8 mouse cellular contexts compared by ENCODE assay signal in genomic region chr10:77978351-77979350, GRCm38 (mm10). TPM values are rescaled to one million over a fixed set of nuclear protein-coding genes. Genes with fewer than 3 reads are reported as not detected.
DNase-seq lines count a peak whose midpoint lies in the region; ATAC-seq and TF ChIP-seq lines count a peak whose summit lies in the region.

Gene 1810043G02Rik (plus strand): TSS chr10:77978524.

- peak within 1 kb of the TSS; percentile 77 for H3K4me3 ChIP-seq in bone marrow, adult 2 months (replicated peaks; ENCODE audit: control insufficient read depth, low read depth, low read length)
- H3K4me3 ChIP-seq in embryonic facial prominence, embryonic 15.5 days (replicated peaks): peak within 1 kb of the TSS; percentile 65
- H3K4me3 ChIP-seq in limb, embryonic 14.5 days (replicated peaks; ENCODE audit: low read length): peak within 1 kb of the TSS; percentile 70
- H3K4me3 ChIP-seq in midbrain, postnatal 0 days (ENCODE audit: low read depth, low read length): peak within 1 kb of the TSS; percentile 78

- H3K4me1 ChIP-seq in bone marrow, adult 2 months (ENCODE audit: control insufficient read depth, insufficient read depth, low read length): peaks cover 3% of the 10 kb centered on the region; the same call in 1 of the 2 replicates
- H3K4me1 ChIP-seq in embryonic facial prominence, embryonic 15.5 days: peaks cover 15% of the 10 kb centered on the region
- H3K4me1 ChIP-seq in limb, embryonic 14.5 days (ENCODE audit: control insufficient read depth, insufficient read depth, low read length): peaks cover 6% of the 10 kb centered on the region
- H3K4me1 ChIP-seq in midbrain, postnatal 0 days (ENCODE audit: insufficient read depth, low read length): peaks cover 4% of the 10 kb centered on the region; the same call in 1 of the 2 replicates

- H3K4me2 ChIP-seq in embryonic facial prominence, embryonic 15.5 days (replicated peaks): peak within 1 kb of the TSS; percentile 74
- peak within 1 kb of the TSS; percentile 68 for H3K4me2 ChIP-seq in limb, embryonic 14.5 days (replicated peaks; ENCODE audit: low read depth, low read length, severe bottlenecking)
- H3K4me2 ChIP-seq in midbrain, postnatal 0 days (ENCODE audit: low read depth, low read length, poor library complexity, severe bottlenecking): peak within 1 kb of the TSS; percentile 74

- TF ChIP-seq POLR2A in bone marrow, adult 2 months (IDR thresholded peaks at IDR 0.05; ENCODE audit: borderline replicate concordance, control insufficient read depth, low read depth, low read length): 0 out of 2 replicates have a peak, but pooled peaks have one; percentile 38
- TF ChIP-seq POLR2A in limb, embryonic 14.5 days (IDR thresholded peaks at IDR 0.05; ENCODE audit: borderline replicate concordance, extremely low read depth, insufficient read depth, insufficient read length): peak; percentile 59; the same call in 1 of the 2 replicates

- peak; percentile 95 for DNase-seq in 416B (ENCODE audit: low read depth)
- peak; percentile 99 for DNase-seq in heart, adult 8-10 months (ENCODE audit: low spot score)
- peak; percentile 99 for DNase-seq in kidney, adult 9 months
- peak; percentile 97 for DNase-seq in limb, embryonic 14.5 days (ENCODE audit: low spot score)
- peak; percentile 98 for DNase-seq in midbrain, postnatal 0 days (ENCODE audit: low spot score)
- DNase-seq in spleen, postnatal 14 days (ENCODE audit: low spot score in 2 of 2): peak; percentile 99 to 100

- H3K36me3 ChIP-seq in embryonic facial prominence, embryonic 15.5 days: peaks cover 15% of the 10 kb centered on the region; the same call in 1 of the 2 replicates
- peaks cover 12% of the 10 kb centered on the region; the same call in 1 of the 2 replicates for H3K36me3 ChIP-seq in limb, embryonic 14.5 days (ENCODE audit: control insufficient read depth, insufficient read depth, low read length)
- H3K36me3 ChIP-seq in midbrain, postnatal 0 days (ENCODE audit: insufficient read depth, low read length): peaks cover 21% of the 10 kb centered on the region

- H3K9ac ChIP-seq in embryonic facial prominence, embryonic 15.5 days: peak within 1 kb of the TSS; percentile 64
- H3K9ac ChIP-seq in limb, embryonic 14.5 days (ENCODE audit: low read depth, low read length, severe bottlenecking): peak within 1 kb of the TSS; percentile 76
- H3K9ac ChIP-seq in midbrain, postnatal 0 days (replicated peaks; ENCODE audit: low read length, poor library complexity, severe bottlenecking): peak within 1 kb of the TSS; percentile 81

- no peak for TF ChIP-seq CTCF in bone marrow, adult 2 months (IDR thresholded peaks at IDR 0.05; ENCODE audit: control insufficient read depth, insufficient read depth, low read length)
- TF ChIP-seq CTCF in midbrain, postnatal 0 days (IDR thresholded peaks at IDR 0.05): no peak

- WGBS in bone marrow, adult 2 months: 2% methylated on average over 57 of the region's 57 CpGs
- under 1% methylated on average over 57 of the region's 57 CpGs for WGBS in embryonic facial prominence, embryonic 15.5 days
- 1% methylated on average over 54 of the region's 57 CpGs for WGBS in limb, embryonic 14.5 days
- WGBS in midbrain, postnatal 0 days: under 1% methylated on average over 57 of the region's 57 CpGs

- peak within 1 kb of the TSS; percentile 12; the same call in 1 of the 2 replicates for H3K27ac ChIP-seq in bone marrow, adult 2 months (ENCODE audit: control insufficient read depth, insufficient read depth, low read depth, low read length, poor library complexity)
- H3K27ac ChIP-seq in embryonic facial prominence, embryonic 15.5 days (replicated peaks): peak within 1 kb of the TSS; percentile 49; the same call in 1 of the 2 replicates
- peak within 1 kb of the TSS; percentile 39; the same call in 1 of the 2 replicates for H3K27ac ChIP-seq in limb, embryonic 14.5 days (replicated peaks; ENCODE audit: low read depth, low read length)
- H3K27ac ChIP-seq in midbrain, postnatal 0 days (ENCODE audit: low read depth, low read length): peak within 1 kb of the TSS; percentile 77

- H3K9me3 ChIP-seq in embryonic facial prominence, embryonic 15.5 days (replicated peaks): no peaks in the 10 kb centered on the region
- H3K9me3 ChIP-seq in limb, embryonic 14.5 days (ENCODE audit: control insufficient read depth, low read length): no peaks in the 10 kb centered on the region
- no peaks in the 10 kb centered on the region for H3K9me3 ChIP-seq in midbrain, postnatal 0 days (ENCODE audit: low read length)

- no peaks in the 10 kb centered on the region for H3K27me3 ChIP-seq in embryonic facial prominence, embryonic 15.5 days
- no peaks in the 10 kb centered on the region for H3K27me3 ChIP-seq in limb, embryonic 14.5 days (ENCODE audit: control insufficient read depth, insufficient read depth, low read length)
- no peaks in the 10 kb centered on the region for H3K27me3 ChIP-seq in midbrain, postnatal 0 days (ENCODE audit: insufficient read depth, low read length)

- peak; percentile 95 for ATAC-seq in embryonic facial prominence, embryonic 15.5 days (ENCODE audit: insufficient number of reproducible peaks, low FRiP score, low TSS enrichment, low read depth)
- peak; percentile 98 for ATAC-seq in limb, embryonic 14.5 days (ENCODE audit: low FRiP score, low read depth)
- peak; percentile 94 for ATAC-seq in midbrain, postnatal 0 days (ENCODE audit: low FRiP score)

RNA-seq across cellular contexts. Expression of gene 1810043G02Rik, which starts in this region (rescaled TPM):
- polyA plus RNA-seq in bone marrow, adult 2 months (2011; ENCODE audit: insufficient read depth, insufficient read length, low replicate concordance, missing spikeins): 4.4 and 5.8 TPM in 2 replicates
- polyA plus RNA-seq in embryonic facial prominence, embryonic 15.5 days (2015; fragmentation: Nextera tagmentation; extraction: Ambion mirVana): 31.0 and 32.7 TPM in 2 replicates
- total RNA-seq in heart, adult 8-10 months (2022): 10 to 100 TPM; 10.7 to 13.5 (median 12.2) TPM
- 42.9 and 55.6 TPM in 2 replicates for polyA plus RNA-seq in limb, embryonic 14.5 days (2012; rRNA removed)
- 26.5 and 27.1 TPM in 2 replicates for polyA plus RNA-seq in limb, embryonic 14.5 days (2014; fragmentation: Nextera tagmentation; extraction: Ambion mirVana)
- total RNA-seq in midbrain, postnatal 0 days (2014; rRNA removed): 60.0 and 61.7 TPM in 2 replicates
- 66.2 and 72.6 TPM in 2 replicates for polyA plus RNA-seq in midbrain, postnatal 0 days (2015; fragmentation: Nextera tagmentation; extraction: Ambion mirVana)

Comparison
In these comparisons a context has a peak if more than half of its experiments do, and no peak if none do; other contexts are left out.
1. Peak in every context shown above with its lines: DNase-seq, ATAC-seq, H3K4me3 ChIP-seq and H3K27ac ChIP-seq.
2. H3K27ac ChIP-seq: peak in every context shown above with its lines; median percentile 77 in midbrain, postnatal 0 days; 49 in embryonic facial prominence, embryonic 15.5 days; 39 in limb, embryonic 14.5 days; 12 in bone marrow, adult 2 months.